In genomic region chr10:44325551-44326500, GRCm38 (mm10) we compare ENCODE assay signal across 10 mouse cellular contexts. TPM values are rescaled to one million over a fixed set of nuclear protein-coding genes. Genes with fewer than 3 reads are reported as not detected.
DNase-seq lines count a peak whose midpoint lies in the region; ATAC-seq and TF ChIP-seq lines count a peak whose summit lies in the region.
"Had no signal": no experiment of that assay in that cellular context is flagged by ENCODE, and none has a peak within 500 bp of the region (broad histone marks: within the 10 kb centered on the region; RNA-seq: fewer than 3 reads in every experiment).

No protein-coding gene starts in this region.

- H3K36me3 ChIP-seq in neural tube, embryonic 11.5 days (ENCODE audit: control insufficient read depth, insufficient read depth, low read length), result no peaks in the 10 kb centered on the region; the same call in 1 of the 2 replicates
- H3K36me3 ChIP-seq in kidney, embryonic 16.5 days (ENCODE audit: insufficient read depth, low read length), result no peaks in the 10 kb centered on the region

- H3K27ac ChIP-seq in gastrocnemius, adult 2 months, result 0 out of 2 replicates have a peak overlapping the region, but pooled peaks have one; percentile 12
- H3K27ac ChIP-seq in neural tube, embryonic 11.5 days (ENCODE audit: low read depth, low read length), result no peak overlapping the region
- no peak overlapping the region; the same call in 1 of the 2 replicates for H3K27ac ChIP-seq in kidney, embryonic 16.5 days (ENCODE audit: low read length)
- H3K27ac ChIP-seq: limb, embryonic 12.5 days had no signal

- no peaks in the 10 kb centered on the region for H3K4me1 ChIP-seq in neural tube, embryonic 11.5 days (ENCODE audit: control insufficient read depth, insufficient read depth, low read length)
- H3K4me1 ChIP-seq in kidney, embryonic 16.5 days (ENCODE audit: insufficient read depth, low read length), result peaks cover 4% of the 10 kb centered on the region; the same call in 1 of the 2 replicates

- no peak overlapping the region for H3K9ac ChIP-seq in neural tube, embryonic 11.5 days (ENCODE audit: low read length)
- H3K9ac ChIP-seq in kidney, embryonic 16.5 days (replicated peaks; ENCODE audit: low read length), result no peak overlapping the region
- H3K9ac ChIP-seq: limb, embryonic 12.5 days had no signal

- H3K4me2 ChIP-seq in neural tube, embryonic 11.5 days (ENCODE audit: low read depth), result no peak overlapping the region
- no peak overlapping the region for H3K4me2 ChIP-seq in kidney, embryonic 16.5 days (replicated peaks; ENCODE audit: low read depth, low read length)
- H3K4me2 ChIP-seq: limb, embryonic 12.5 days had no signal

- no peak for DNase-seq in gastrocnemius, adult 2 months
- DNase-seq in gastrocnemius, postnatal 25 days, result no peak
- DNase-seq in neural tube, embryonic 11.5 days (ENCODE audit: low spot score), result peak; percentile 22
- no peak for DNase-seq in neural tube, embryonic 10.5 days (ENCODE audit: extremely low spot score, low spot score)
- DNase-seq in retina, postnatal 1 day, result peak; percentile 17
- no peak for DNase-seq in adrenal gland, adult 18-20 months (ENCODE audit: low spot score in 2 of 2)
- no peak for DNase-seq in layer of hippocampus, postnatal 25 days (ENCODE audit: extremely low spot score in 1 of 2, low spot score in 1 of 2)
- DNase-seq: cerebellum, postnatal 25 days had no signal

- intact Hi-C loops in gastrocnemius, adult 2 months (cut with DNase I), result loop anchor here (5.0 kb wide), 2 partner anchors 131 to 676 kb away; no protein-coding TSS in a partner anchor

- WGBS in neural tube, embryonic 11.5 days, result 76% methylated on average over 13 of the region's 13 CpGs
- WGBS in kidney, embryonic 16.5 days, result 65% methylated on average over 13 of the region's 13 CpGs

- H3K4me3 ChIP-seq in gastrocnemius, adult 2 months, result no peak overlapping the region
- H3K4me3 ChIP-seq in neural tube, embryonic 11.5 days (ENCODE audit: low read depth, low read length), result no peak overlapping the region
- no peak overlapping the region for H3K4me3 ChIP-seq in kidney, embryonic 16.5 days (ENCODE audit: low read length)
- H3K4me3 ChIP-seq: limb, embryonic 12.5 days had no signal

- H3K9me3 ChIP-seq in neural tube, embryonic 11.5 days (ENCODE audit: control insufficient read depth, low read length), result no peaks in the 10 kb centered on the region
- H3K9me3 ChIP-seq in kidney, embryonic 16.5 days (ENCODE audit: low read length), result no peaks in the 10 kb centered on the region
- H3K9me3 ChIP-seq: limb, embryonic 12.5 days had no signal

- no peak for TF ChIP-seq CTCF in gastrocnemius, adult 2 months (IDR thresholded peaks at IDR 0.05)

- ATAC-seq in neural tube, embryonic 11.5 days (ENCODE audit: insufficient read depth, low FRiP score, low TSS enrichment), result no peak
- peak; percentile 88 for ATAC-seq in kidney, embryonic 16.5 days (ENCODE audit: low FRiP score, low TSS enrichment)

- H3K27me3 ChIP-seq in neural tube, embryonic 11.5 days (ENCODE audit: control insufficient read depth, insufficient read depth, low read length), result no peaks in the 10 kb centered on the region
- no peaks in the 10 kb centered on the region for H3K27me3 ChIP-seq in kidney, embryonic 16.5 days (ENCODE audit: insufficient read depth, low read length)
- H3K27me3 ChIP-seq: limb, embryonic 12.5 days had no signal

RNA-seq across cellular contexts. Expression of gene Atg5, which starts 57.7 kb away (rescaled TPM):
- total RNA-seq in gastrocnemius, adult 2 months (2021), result 10 to 100 TPM in 1 of 2 experiments, 1 to 10 TPM in 1; 9.6 to 12.4 TPM
- 10 to 100 TPM in 1 of 2 experiments, 1 to 10 TPM in 1; 9.7 to 10.9 TPM for total RNA-seq in gastrocnemius, postnatal 25 days (2021)
- polyA plus RNA-seq in neural tube, embryonic 11.5 days (2014; fragmentation: Nextera tagmentation; extraction: Ambion mirVana), result 60.6 and 65.6 TPM in 2 replicates
- 52.4 and 55.6 TPM in 2 replicates for polyA plus RNA-seq in kidney, embryonic 16.5 days (2015; fragmentation: Nextera tagmentation; extraction: Ambion mirVana)
- total RNA-seq in adrenal gland, adult 18-20 months (2021), result 10 to 100 TPM; 24.3 to 44.0 TPM
- total RNA-seq in layer of hippocampus, postnatal 25 days (2021), result 10 to 100 TPM; 20.9 to 22.6 TPM

Comparison
In these comparisons a context has a peak if more than half of its experiments do, and no peak if none do; other contexts are left out.
1. DNase-seq: peak in neural tube, embryonic 11.5 days (single experiment) and retina, postnatal 1 day (single experiment); none in gastrocnemius, adult 2 months (single experiment), gastrocnemius, postnatal 25 days (single experiment), neural tube, embryonic 10.5 days (single experiment), adrenal gland, adult 18-20 months (0 of 2) and layer of hippocampus, postnatal 25 days (0 of 2).